Mouse (Mus musculus) G1E (cell line): ENCODE data around the gene Ncam2.

ENCODE experiments used
- CTCF ChIP-seq: IDR thresholded peaks from 2 replicates; pipeline ENCODE4 v1.5.1; 2012; ENCODE audit warnings: low read depth, low read length, inconsistent platforms, mixed read lengths
- GATA1 ChIP-seq: IDR thresholded peaks from 2 replicates; pipeline ENCODE4 v1.6.1; 2012; ENCODE audit warnings: borderline replicate concordance, low read length, inconsistent platforms, mixed read lengths
- GATA2 ChIP-seq: IDR thresholded peaks from 2 replicates; pipeline ENCODE4 v1.6.1; 2012; ENCODE audit warnings: low read depth, low read length, inconsistent platforms, borderline replicate concordance
- POLR2AphosphoS5 ChIP-seq: IDR thresholded peaks from 2 replicates; pipeline ENCODE4 v1.6.1; 2012; ENCODE audit warnings: low read depth, low read length, inconsistent platforms; ENCODE audit not compliant: insufficient replicate concordance

- TF ChIP-seq CTCF: no peak
- TF ChIP-seq GATA1: no peak
- TF ChIP-seq GATA2: no peak
- TF ChIP-seq POLR2AphosphoS5: no peak
Observed at GRCm38 (mm10) chr16:81179801-81180200, 20.7 kb upstream of the Ncam2 start.
